Mouse (Mus musculus): Measurements from ENCODE around the gene Tns1. TPM values are rescaled to one million over a fixed set of nuclear protein-coding genes. Genes with fewer than 3 reads are reported as not detected.

Gene Tns1
- polyA plus RNA-seq, 1 experiment = 25.7 TPM

GRCm38 (mm10) chr1:74035912-74036489, 88.2 kb downstream of the Tns1 start:
- no peak for DNase-seq (ENCODE audit: extremely low spot score in 1 of 2, low spot score in 1 of 2)

DNA sequence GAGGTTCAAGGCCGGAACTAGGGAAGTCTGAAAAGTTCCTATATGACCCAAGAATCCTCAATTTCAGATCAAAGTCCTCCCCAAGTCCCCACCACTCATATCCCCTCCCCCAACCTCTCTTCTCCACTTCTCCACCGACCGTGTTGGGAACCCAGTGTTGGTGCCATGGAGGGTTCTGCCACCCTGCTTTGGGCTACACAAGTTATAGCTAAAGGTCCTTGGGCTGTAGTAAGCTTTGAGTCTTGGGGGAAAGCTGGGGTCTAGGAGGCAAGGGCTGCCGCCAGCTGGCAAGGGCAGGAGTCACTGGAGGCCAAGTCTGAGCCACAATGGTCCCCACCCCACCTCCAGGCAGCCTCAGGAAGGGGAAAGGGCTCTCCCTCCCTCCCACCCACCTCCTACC, 88.8 kb downstream of the Tns1 start:
- no peak for DNase-seq (ENCODE audit: extremely low spot score in 1 of 2, low spot score in 1 of 2)

- DNase-seq (ENCODE audit: extremely low spot score in 1 of 2, low spot score in 1 of 2) = no peak
These were observed 89.5 kb downstream of the Tns1 start for GRCm38 (mm10) chr1:74034736-74035135.

- no peak for DNase-seq (ENCODE audit: extremely low spot score in 1 of 2, low spot score in 1 of 2)
These were observed 90.0 kb downstream of the Tns1 start for GRCm38 (mm10) chr1:74034211-74034610.

- DNase-seq (ENCODE audit: extremely low spot score in 1 of 2, low spot score in 1 of 2) = no peak
These were observed 90.8 kb downstream of the Tns1 start for GRCm38 (mm10) chr1:74033407-74033806.

DNA sequence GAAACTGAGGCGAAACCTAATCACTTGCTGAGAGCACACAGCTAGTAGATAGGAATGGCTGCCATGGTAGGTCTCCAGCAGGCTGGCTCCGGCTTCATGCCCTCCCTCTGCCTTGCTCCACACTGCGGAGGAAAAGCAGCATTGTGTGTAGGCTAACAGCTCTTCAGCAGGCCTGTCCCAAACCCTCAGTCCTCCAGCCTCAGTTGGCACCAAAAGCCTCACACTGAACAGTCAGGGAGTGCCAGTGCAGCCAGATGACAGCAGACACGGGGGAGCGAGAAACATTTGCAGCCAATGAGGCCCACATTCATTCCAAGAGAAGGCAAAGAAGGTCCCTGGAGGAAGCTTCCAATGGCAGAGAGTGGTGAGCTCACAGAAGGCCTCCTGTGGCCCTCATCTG, 91.3 kb downstream of the Tns1 start:
- DNase-seq (ENCODE audit: extremely low spot score in 1 of 2, low spot score in 1 of 2) = no peak

- DNase-seq (ENCODE audit: extremely low spot score in 1 of 2, low spot score in 1 of 2) = no peak
These were observed 92.3 kb downstream of the Tns1 start for GRCm38 (mm10) chr1:74031771-74032609.

GRCm38 (mm10) chr1:74030901-74031360, 93.3 kb downstream of the Tns1 start:
- DNase-seq (ENCODE audit: extremely low spot score in 1 of 2, low spot score in 1 of 2) = no peak

DNA sequence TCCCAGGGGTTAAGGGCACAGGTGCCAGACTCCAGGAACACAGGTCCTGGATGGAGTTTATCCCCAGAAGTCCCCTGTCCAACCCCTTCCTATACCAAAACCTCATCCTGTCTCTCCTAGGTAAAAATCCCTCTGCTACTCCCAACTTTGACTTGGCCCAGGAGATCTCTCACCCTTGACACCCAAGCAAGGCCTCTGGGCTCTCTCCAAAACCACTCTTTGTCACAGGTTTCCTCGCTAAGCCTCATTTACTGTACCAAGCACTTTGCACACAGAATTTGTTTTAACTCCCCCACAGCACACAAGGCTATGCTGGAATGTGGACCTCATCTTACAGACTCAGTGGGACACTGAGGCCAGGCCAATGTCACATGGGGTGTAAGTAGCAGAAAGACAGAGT, 94.0 kb downstream of the Tns1 start:
- no peak for DNase-seq (ENCODE audit: extremely low spot score in 1 of 2, low spot score in 1 of 2)

DNA sequence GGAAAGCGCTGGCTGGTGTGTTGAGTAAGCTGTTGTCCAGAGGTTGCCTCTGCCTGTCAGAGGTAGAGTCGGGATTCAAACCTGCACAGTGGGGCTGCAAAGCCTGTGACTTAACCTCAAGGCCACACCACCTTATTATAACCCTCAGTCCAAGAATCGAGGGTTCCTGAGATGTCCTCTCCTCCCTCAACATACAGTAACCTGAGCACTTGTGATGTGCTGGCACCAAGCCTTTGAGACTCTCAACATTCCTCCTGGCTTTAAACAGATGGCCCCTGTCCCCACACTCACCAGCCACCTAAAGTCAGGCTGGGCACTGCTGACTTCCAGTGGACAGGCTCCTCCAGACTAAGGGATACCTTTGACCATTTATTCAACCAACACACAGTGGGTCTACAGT, 94.6 kb downstream of the Tns1 start:
- no peak for DNase-seq (ENCODE audit: extremely low spot score in 1 of 2, low spot score in 1 of 2)

DNA sequence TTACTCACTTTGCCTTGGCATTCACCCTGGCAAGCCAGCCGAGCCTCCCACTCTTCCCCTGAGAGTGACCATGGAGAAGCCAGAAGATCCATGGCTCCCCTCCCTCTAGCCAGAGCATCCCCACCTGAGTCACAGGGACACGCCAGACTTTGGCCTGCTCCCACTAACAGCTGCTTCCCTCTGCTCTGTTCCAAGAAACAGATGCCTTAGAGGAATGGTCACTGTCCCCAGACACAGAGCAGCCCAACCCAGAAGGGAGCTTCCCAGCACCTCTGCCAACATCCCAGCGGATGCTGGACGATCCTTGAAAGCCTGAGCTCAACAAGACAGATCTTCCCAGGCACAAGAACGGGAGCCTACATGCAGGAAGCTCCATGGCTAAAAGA, 95.4 kb downstream of the Tns1 start:
- no peak for DNase-seq (ENCODE audit: extremely low spot score in 1 of 2, low spot score in 1 of 2)

DNA sequence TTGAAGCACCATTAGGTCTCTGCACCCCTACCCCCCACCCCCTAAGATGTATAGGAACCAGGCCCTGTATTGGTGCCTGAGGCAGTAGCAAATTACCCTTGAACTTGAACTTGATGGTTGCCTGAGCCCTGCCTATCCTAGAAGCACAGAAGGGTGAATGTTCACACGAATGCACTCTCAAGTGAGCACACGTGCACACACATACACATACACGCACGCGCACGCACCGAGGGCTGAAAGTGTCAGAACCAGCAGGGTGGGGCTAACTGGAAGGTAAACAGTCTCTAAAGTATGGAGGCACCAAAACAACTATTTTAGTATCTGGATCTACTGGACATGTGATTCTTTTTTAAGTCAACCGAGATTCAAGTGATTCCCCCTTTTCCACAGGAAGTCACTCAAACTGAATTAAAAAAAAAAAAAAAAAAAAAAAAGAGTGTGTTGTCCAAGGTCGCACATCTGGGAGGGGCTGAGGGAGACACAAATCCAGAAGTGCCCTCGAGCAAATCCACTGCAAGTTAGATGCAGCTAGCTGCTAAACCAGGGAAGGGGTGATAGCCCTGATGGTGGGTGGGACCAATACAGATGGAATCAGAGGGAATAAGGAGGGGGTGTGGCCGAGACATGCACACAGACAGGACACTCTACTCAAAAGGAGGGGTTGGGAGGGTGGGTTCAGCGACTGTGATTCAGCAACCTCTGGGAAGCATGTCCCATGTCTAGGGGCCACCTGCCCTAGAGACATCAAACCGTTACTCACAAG, 96.0 kb downstream of the Tns1 start:
- DNase-seq (ENCODE audit: extremely low spot score in 1 of 2, low spot score in 1 of 2) = no peak

- peak in 1 of 2 experiments; percentile 17 for DNase-seq (ENCODE audit: extremely low spot score in 1 of 2, low spot score in 1 of 2)
These were observed 96.6 kb downstream of the Tns1 start for GRCm38 (mm10) chr1:74027559-74028091.

DNA sequence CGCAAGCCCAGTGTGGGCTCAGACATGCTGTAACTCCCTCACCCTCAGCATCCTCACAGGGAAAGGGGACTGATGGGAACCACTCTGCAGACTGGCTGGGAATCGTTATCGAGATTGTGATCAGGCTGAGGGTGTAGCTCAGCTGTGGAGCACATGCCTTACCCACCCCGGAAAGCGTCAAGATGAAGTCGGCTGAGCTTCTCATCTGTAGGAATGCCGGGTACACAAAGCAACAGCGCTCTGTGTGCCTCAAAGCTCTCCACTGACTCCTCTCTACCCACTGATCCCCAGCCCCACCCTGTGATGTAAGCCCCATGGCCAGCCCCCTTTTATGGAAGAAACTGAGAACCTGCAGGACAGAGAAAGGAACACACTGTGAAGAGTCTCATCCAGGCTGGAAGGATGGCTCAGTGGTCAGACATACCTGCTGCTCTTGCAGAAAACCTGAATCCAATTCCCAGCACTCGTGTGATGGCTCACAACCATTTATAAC, 97.5 kb downstream of the Tns1 start:
- DNase-seq (ENCODE audit: extremely low spot score in 1 of 2, low spot score in 1 of 2) = no peak

DNA sequence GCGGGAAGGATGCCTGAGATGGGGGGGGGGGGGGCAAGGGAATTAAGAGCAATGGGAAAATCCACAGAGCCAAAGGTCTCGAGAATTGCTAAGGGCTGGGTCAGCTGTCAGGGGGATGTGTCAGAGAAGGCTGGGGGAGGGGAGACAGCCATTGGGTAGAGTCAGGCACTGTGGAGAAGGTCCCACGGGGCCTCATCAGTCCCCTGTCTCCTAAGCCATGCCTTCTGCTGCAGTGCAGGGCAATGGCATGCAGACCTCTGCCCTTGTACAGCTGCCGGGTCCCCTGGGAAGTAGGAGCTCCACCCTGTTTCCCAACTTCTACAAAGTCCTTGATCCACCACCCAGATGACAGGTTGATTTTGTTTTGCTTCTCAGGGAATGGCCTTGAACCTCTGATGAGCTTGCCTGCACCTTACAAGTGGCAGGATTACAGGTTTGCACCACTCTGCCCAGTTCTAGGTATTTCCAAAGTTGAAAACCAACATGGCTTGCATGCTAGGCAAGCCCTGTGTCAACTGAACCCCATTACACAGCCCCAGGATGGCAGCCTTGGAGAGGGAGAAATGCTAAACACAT, 98.5 kb downstream of the Tns1 start:
- no peak for DNase-seq (ENCODE audit: extremely low spot score in 1 of 2, low spot score in 1 of 2)

DNA sequence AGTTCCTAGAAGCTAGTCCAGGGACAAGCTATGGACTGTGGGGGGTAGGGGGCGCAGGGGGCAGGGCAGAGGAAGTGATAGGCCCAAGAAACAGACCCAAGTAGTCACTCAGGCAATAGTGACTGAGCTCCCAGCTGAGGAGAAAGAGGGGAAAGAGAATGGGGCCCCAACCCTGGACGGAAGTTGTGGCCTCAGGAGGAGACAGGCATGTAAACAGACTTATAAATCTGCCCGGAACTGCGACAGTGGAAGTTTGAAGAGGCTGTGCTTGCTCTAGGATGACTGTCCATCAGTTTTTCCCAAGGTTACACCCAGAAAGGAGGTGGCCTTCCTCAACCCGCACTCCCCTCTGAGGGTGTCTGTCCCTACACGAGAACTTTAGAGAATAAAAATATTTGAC, 99.0 kb downstream of the Tns1 start:
- no peak for DNase-seq (ENCODE audit: extremely low spot score in 1 of 2, low spot score in 1 of 2)

GRCm38 (mm10) chr1:74024452-74025190, 99.6 kb downstream of the Tns1 start:
- no peak for DNase-seq (ENCODE audit: extremely low spot score in 1 of 2, low spot score in 1 of 2)

DNA sequence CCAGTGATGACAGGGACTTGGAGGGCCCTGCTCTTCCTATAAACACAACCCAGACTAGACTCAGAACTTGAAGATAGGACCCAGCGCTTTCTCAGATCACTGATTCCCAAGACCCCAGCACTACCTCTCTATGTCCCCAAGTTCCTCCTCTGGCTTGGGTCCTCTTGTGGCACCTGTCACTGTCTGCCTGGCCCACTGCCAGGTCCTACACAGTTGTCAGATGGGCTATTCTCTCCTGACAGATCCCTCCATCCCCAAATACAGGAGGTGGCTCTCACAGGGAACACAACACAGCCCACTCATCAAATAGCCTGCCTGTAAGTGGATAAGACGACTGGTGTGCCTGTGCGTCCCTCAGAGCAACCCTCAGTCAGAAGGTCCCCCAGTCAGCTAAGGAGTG, 101.3 kb downstream of the Tns1 start:
- no peak for DNase-seq (ENCODE audit: extremely low spot score in 1 of 2, low spot score in 1 of 2)

- no peak for DNase-seq (ENCODE audit: extremely low spot score in 1 of 2, low spot score in 1 of 2)
These were observed 101.7 kb downstream of the Tns1 start for GRCm38 (mm10) chr1:74022536-74022935.

- no peak for DNase-seq (ENCODE audit: extremely low spot score in 1 of 2, low spot score in 1 of 2)
These were observed 104.0 kb downstream of the Tns1 start for GRCm38 (mm10) chr1:74020235-74020634.
